Mouse (Mus musculus): ENCODE measurements around the gene Oog4. TPM values are rescaled to one million over a fixed set of nuclear protein-coding genes. Genes with fewer than 3 reads are reported as not detected.
"Not testable (repeated sequence)": the region's sequence is repeated elsewhere in the genome, so short reads cannot be mapped to it uniquely, and the experiment has no call there.

Gene Oog4
- not detected in 2 replicates for polyA plus RNA-seq (2014; fragmentation: Nextera tagmentation; extraction: Ambion mirVana)

DNA sequence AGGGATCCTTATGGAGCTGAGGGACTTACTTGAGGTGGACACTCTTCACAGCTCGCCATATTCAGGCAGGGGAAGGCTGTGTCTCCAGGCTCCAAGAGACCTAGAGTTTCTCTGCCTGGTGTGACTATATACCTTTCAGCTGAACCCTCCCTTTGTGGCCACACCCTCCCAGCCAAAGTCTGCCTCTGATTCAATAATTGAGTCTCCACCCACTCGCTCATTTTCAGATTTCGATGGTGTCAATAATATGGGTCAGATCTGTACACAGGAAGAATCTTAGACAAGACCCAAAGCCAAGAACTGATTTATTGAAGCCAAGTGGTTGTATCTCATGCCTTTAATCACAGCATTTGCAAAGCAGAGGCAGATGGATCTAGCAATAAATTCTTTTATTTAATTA, at the start of gene Oog4:
Oog4 (minus strand) TSS at position 101 of the 400 bp plus-strand sequence.
- no peaks in the 10 kb centered on the region for H3K27me3 ChIP-seq (ENCODE audit: control insufficient read depth, insufficient read depth, low read length)
- H3K4me3 ChIP-seq (ENCODE audit: low read depth, low read length) = no peak within 1 kb of the TSS
- no peaks in the 10 kb centered on the region for H3K36me3 ChIP-seq (ENCODE audit: control insufficient read depth, insufficient read depth, low read length)
- H3K4me2 ChIP-seq (ENCODE audit: low read depth, low read length) = no peak within 1 kb of the TSS
- ATAC-seq (ENCODE audit: low read depth) = no peak
- no peaks in the 10 kb centered on the region for H3K9me3 ChIP-seq (ENCODE audit: control insufficient read depth, low read length)
- H3K27ac ChIP-seq (ENCODE audit: low read depth, low read length) = no peak within 1 kb of the TSS
- WGBS = 88% methylated on average over 3 of the region's 3 CpGs
- no peaks in the 10 kb centered on the region for H3K4me1 ChIP-seq (ENCODE audit: control insufficient read depth, insufficient read depth, low read length)
- no peak within 1 kb of the TSS for H3K9ac ChIP-seq (replicated peaks; ENCODE audit: low read depth, low read length)

- not testable (repeated sequence) for H3K27me3 ChIP-seq (ENCODE audit: control insufficient read depth, insufficient read depth, low read length); H3K4me1 ChIP-seq (ENCODE audit: control insufficient read depth, insufficient read depth, low read length); H3K4me3 ChIP-seq (ENCODE audit: low read depth, low read length); ATAC-seq (ENCODE audit: low read depth); H3K9ac ChIP-seq (replicated peaks; ENCODE audit: low read depth, low read length); H3K9me3 ChIP-seq (ENCODE audit: control insufficient read depth, low read length); H3K27ac ChIP-seq (ENCODE audit: low read depth, low read length); H3K4me2 ChIP-seq (ENCODE audit: low read depth, low read length); H3K36me3 ChIP-seq (ENCODE audit: control insufficient read depth, insufficient read depth, low read length)
- WGBS = 66% methylated on average over 5 of the region's 5 CpGs
Measured at GRCm38 (mm10) chr4:143426770-143427169, 23.4 kb downstream of the Oog4 start.

DNA sequence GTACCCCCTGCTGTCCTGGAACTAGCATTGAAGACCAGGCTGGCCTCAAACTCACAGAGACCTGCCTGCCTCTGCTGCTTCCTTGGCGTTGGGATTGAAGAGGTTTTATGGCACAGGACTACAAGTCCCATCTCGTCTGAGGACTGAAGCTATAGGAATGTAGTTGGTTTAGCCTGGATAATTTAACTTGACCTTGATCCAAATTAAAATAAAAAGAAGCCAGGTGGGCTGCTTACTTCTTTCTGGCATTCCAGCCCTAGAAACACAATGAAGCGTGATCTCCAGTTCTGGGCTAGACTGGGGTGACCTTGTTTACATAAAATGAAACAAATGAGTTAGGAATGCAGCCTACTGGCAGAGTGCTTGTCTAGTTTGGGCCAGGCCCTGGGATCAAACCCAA, 36.0 kb downstream of the Oog4 start:
- WGBS = 97% methylated on average over 3 of the region's 3 CpGs
- no peak overlapping the region for H3K27ac ChIP-seq (ENCODE audit: low read depth, low read length)
- H3K36me3 ChIP-seq (ENCODE audit: control insufficient read depth, insufficient read depth, low read length) = peaks cover 34% of the 10 kb centered on the region
- H3K4me2 ChIP-seq (ENCODE audit: low read depth, low read length) = no peak overlapping the region
- no peaks in the 10 kb centered on the region for H3K27me3 ChIP-seq (ENCODE audit: control insufficient read depth, insufficient read depth, low read length)
- no peaks in the 10 kb centered on the region for H3K4me1 ChIP-seq (ENCODE audit: control insufficient read depth, insufficient read depth, low read length)
- H3K4me3 ChIP-seq (ENCODE audit: low read depth, low read length) = no peak overlapping the region
- ATAC-seq (ENCODE audit: low read depth) = no peak
- no peak overlapping the region for H3K9ac ChIP-seq (replicated peaks; ENCODE audit: low read depth, low read length)
- no peaks in the 10 kb centered on the region for H3K9me3 ChIP-seq (ENCODE audit: control insufficient read depth, low read length)

DNA sequence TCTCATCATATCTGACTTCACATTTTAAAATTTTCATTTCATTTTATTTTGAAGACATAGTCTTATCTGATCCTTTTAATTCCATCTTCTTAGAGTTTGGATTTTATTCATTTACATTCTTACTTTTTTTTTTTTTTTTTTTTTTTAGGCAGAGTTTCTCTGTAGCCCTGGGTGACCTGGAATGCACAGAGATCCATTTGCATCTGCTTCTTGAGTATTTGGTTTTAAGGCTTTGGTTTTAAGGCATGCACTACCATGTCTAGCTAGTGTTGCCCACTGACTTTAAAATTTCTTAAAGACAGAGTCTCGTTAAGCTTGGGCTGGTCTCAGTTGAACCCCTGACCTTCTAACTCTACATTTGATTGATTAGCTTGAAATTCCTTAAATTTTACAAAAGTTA, 36.5 kb downstream of the Oog4 start:
- peak overlapping the region; percentile 52 for H3K4me3 ChIP-seq (ENCODE audit: low read depth, low read length)
- H3K27me3 ChIP-seq (ENCODE audit: control insufficient read depth, insufficient read depth, low read length) = no peaks in the 10 kb centered on the region
- no peak for ATAC-seq (ENCODE audit: low read depth)
- no peak overlapping the region for H3K4me2 ChIP-seq (ENCODE audit: low read depth, low read length)
- no peak overlapping the region for H3K9ac ChIP-seq (replicated peaks; ENCODE audit: low read depth, low read length)
- whole genome bisulfite sequencing = 98% methylated on average over 1 of the region's 1 CpGs
- no peaks in the 10 kb centered on the region for H3K9me3 ChIP-seq (ENCODE audit: control insufficient read depth, low read length)
- no peak overlapping the region for H3K27ac ChIP-seq (ENCODE audit: low read depth, low read length)
- H3K4me1 ChIP-seq (ENCODE audit: control insufficient read depth, insufficient read depth, low read length) = no peaks in the 10 kb centered on the region
- H3K36me3 ChIP-seq (ENCODE audit: control insufficient read depth, insufficient read depth, low read length) = peaks cover 29% of the 10 kb centered on the region

- H3K4me1 ChIP-seq (ENCODE audit: control insufficient read depth, insufficient read depth, low read length) = no peaks in the 10 kb centered on the region
- H3K4me3 ChIP-seq (ENCODE audit: low read depth, low read length) = peak within 1 kb of the TSS; percentile 52
- ATAC-seq (ENCODE audit: low read depth) = peak; percentile 94
- H3K27me3 ChIP-seq (ENCODE audit: control insufficient read depth, insufficient read depth, low read length) = no peaks in the 10 kb centered on the region
- no peaks in the 10 kb centered on the region for H3K9me3 ChIP-seq (ENCODE audit: control insufficient read depth, low read length)
- H3K36me3 ChIP-seq (ENCODE audit: control insufficient read depth, insufficient read depth, low read length) = peaks cover 17% of the 10 kb centered on the region
- peak within 1 kb of the TSS; percentile 92 for H3K27ac ChIP-seq (ENCODE audit: low read depth, low read length)
- peak within 1 kb of the TSS; percentile 61 for H3K9ac ChIP-seq (replicated peaks; ENCODE audit: low read depth, low read length)
- 1% methylated on average over 50 of the region's 50 CpGs for WGBS
- peak within 1 kb of the TSS; percentile 50 for H3K4me2 ChIP-seq (ENCODE audit: low read depth, low read length)
Measured at GRCm38 (mm10) chr4:143412219-143413092, 37.7 kb downstream of the Oog4 start, which contains the start of gene Pramef8. Pramef8 (plus strand) TSS chr4:143412426.

GRCm38 (mm10) chr4:143411566-143412218, 38.4 kb downstream of the Oog4 start:
- no peaks in the 10 kb centered on the region for H3K4me1 ChIP-seq (ENCODE audit: control insufficient read depth, insufficient read depth, low read length)
- no peaks in the 10 kb centered on the region for H3K9me3 ChIP-seq (ENCODE audit: control insufficient read depth, low read length)
- peaks cover 10% of the 10 kb centered on the region for H3K36me3 ChIP-seq (ENCODE audit: control insufficient read depth, insufficient read depth, low read length)
- ATAC-seq (ENCODE audit: low read depth) = peak; percentile 25; the same call in 1 of the 2 replicates
- H3K9ac ChIP-seq (replicated peaks; ENCODE audit: low read depth, low read length) = peak overlapping the region; percentile 61; the same call in 1 of the 2 replicates
- peak overlapping the region; percentile 40 for H3K4me2 ChIP-seq (ENCODE audit: low read depth, low read length)
- H3K27me3 ChIP-seq (ENCODE audit: control insufficient read depth, insufficient read depth, low read length) = no peaks in the 10 kb centered on the region
- peak overlapping the region; percentile 48; the same call in 1 of the 2 replicates for H3K27ac ChIP-seq (ENCODE audit: low read depth, low read length)
- H3K4me3 ChIP-seq (ENCODE audit: low read depth, low read length) = peak overlapping the region; percentile 52
- WGBS = 65% methylated on average over 5 of the region's 5 CpGs

- Histone ChIP-seq H3K4me2 (ENCODE audit: low read depth, low read length) (no peak within 1 kb of the TSS), H3K9me3 (ENCODE audit: control insufficient read depth, low read length) (no peaks in the 10 kb centered on the region), H3K27me3 (ENCODE audit: control insufficient read depth, insufficient read depth, low read length) (no peaks in the 10 kb centered on the region), H3K4me3 (ENCODE audit: low read depth, low read length) (no peak within 1 kb of the TSS), H3K27ac (ENCODE audit: low read depth, low read length) (no peak within 1 kb of the TSS), H3K4me1 (ENCODE audit: control insufficient read depth, insufficient read depth, low read length) (no peaks in the 10 kb centered on the region), H3K9ac (replicated peaks; ENCODE audit: low read depth, low read length) (no peak within 1 kb of the TSS), H3K36me3 (ENCODE audit: control insufficient read depth, insufficient read depth, low read length) (no peaks in the 10 kb centered on the region)
- ATAC-seq (ENCODE audit: low read depth) = no peak
- WGBS = 80% methylated on average over 26 of the region's 26 CpGs
Measured at GRCm38 (mm10) chr4:143394181-143394580, 55.9 kb downstream of the Oog4 start, which contains the start of gene Pramel1. Pramel1 (plus strand) TSS chr4:143394428.

DNA sequence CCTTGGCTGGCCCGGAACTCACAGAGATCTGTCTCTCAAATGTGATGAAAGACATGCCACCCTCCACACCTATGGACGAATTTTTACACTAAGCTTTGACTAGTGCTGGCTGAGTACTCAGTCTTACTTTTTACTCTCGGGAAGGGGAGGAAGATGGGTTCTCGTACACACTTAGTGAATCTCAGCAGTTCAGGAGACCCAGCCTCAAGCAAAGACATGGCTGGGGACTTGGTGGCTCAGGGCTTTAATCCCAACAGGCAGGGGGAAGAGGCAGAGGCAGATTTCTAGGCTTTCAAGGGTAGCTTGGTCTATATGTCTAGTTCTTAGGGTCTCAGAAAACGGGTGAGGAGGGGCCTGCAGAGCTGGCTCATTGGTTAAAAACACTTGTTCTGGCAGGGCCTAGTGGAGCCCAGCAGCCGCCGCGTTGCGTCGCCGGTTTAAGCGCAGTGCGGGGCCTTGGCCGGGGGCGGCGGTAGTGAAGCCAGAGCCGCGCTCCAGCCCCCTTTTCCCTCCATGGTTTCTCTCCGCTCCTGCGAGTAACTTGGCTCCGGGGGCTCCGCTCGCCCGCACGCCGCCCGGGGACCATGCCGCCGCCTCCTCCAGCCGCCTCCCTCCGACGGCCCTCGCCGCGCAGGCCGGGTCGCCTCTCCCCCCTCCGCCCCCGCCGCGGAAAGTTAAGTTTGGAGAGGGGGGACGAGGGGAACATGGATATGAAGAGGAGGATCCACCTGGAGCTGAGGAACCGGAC, 61.0 kb downstream of the Oog4 start:
- Histone ChIP-seq H3K4me2 (ENCODE audit: low read depth, low read length) (peak overlapping the region; percentile 47), H3K27me3 (ENCODE audit: control insufficient read depth, insufficient read depth, low read length) (no peaks in the 10 kb centered on the region), H3K4me3 (ENCODE audit: low read depth, low read length) (peak overlapping the region; percentile 30), H3K36me3 (ENCODE audit: control insufficient read depth, insufficient read depth, low read length) (no peaks in the 10 kb centered on the region), H3K4me1 (ENCODE audit: control insufficient read depth, insufficient read depth, low read length) (no peaks in the 10 kb centered on the region), H3K27ac (ENCODE audit: low read depth, low read length) (no peak overlapping the region), H3K9ac (replicated peaks; ENCODE audit: low read depth, low read length) (no peak overlapping the region), H3K9me3 (ENCODE audit: control insufficient read depth, low read length) (no peaks in the 10 kb centered on the region)
- 9% methylated on average over 37 of the region's 43 CpGs for WGBS
- peak; percentile 90; the same call in 1 of the 2 replicates for ATAC-seq (ENCODE audit: low read depth)

Measured in neural tube, embryonic 14.5 days (tissue).